Mouse (Mus musculus): ENCODE results near the gene Sos1.

- no peak for TF ChIP-seq GATA1 (IDR thresholded peaks at IDR 0.05; ENCODE audit: low read length)
- no peak for TF ChIP-seq TAL1 (IDR thresholded peaks at IDR 0.05; ENCODE audit: low read length)
These were observed 59.3 kb downstream of the Sos1 start for GRCm38 (mm10) chr17:80420998-80421397.

Measured in erythroblast, embryonic 14.5 days (primary cell).